Mouse (Mus musculus) urinary bladder, postnatal 14 days (tissue): ENCODE measurements around the gene Dpp7.

ENCODE experiments used
- DNase-seq: peaks from one replicate; pipeline ENCODE4 v3.0.0; 2021; ENCODE audit warnings: low spot score

Dpp7 gene

DNA sequence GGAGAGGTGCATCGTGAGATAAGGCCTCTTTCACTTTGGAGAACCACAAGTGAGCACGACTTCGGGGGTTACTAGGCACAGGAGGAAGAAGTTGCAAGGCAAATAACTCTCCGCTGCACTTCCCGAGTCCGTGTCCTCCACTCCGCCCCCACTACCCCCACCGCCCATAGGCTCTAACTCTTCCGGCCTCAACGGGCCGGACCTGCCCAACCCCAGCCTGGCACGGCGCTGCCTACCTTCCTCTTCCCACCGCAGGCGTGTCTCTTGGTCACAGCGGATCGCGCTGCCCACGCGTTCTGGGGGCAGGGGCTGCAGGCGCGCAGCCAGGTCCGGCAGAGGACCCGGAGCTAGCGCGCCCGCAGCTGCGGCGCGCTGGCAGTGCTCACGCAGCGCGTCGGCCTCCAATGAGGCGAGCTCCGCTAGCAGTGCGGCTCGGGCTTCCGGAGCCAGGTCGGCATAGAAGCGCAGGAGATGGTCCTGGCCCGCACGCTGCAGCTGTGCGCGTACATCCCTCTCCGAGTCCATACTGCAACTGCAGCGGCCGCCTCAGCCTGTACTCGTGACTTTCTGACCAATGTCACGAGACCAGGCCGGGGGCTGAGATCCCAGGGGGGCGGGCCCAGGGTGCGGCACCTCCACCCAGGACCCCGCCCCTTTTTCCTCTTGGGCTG lies 9.1 kb upstream of the Dpp7 start, which contains the start of gene Uap1l1:
Uap1l1 (minus strand) TSS at position 592 of the 671 bp plus-strand sequence.
- DNase-seq, result peak; percentile 89

DNA sequence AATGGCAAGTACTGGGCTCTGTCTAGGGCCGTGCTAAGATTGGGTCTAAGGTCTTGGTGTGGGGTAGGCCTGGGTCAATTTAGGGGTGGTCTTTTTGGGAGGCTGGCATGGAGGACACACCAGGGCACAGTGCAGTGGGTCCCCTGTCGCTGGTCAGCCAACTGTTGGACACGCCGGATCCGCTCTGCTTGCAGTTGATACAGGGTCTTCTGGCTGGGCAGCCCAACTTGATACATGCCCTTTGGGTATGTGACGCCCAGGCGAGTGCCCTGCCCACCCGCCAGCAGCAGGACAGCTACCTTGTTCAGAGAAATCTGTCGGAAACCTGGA lies 8.6 kb upstream of the Dpp7 start:
- DNase-seq, result no peak

DNA sequence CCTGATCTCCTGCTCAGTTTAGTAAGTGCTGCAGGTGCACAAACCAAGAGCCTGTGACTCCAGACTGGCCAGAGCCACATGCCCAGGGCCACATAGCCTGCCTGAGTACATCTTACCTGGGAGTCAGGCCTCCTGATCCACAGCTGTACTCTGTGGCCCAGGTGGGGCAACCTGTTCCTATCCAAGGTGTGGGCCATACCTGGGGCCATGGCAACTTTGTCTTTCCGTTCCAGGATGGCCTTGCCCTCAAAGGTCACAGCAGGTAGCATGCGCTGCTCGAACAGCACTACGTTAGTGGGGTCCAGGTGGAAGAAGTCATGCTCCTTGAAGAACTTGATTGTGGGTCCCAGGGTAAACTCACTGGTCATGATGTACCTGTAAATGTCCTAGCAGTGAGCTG lies 8.2 kb upstream of the Dpp7 start:
- DNase-seq, result no peak

DNA sequence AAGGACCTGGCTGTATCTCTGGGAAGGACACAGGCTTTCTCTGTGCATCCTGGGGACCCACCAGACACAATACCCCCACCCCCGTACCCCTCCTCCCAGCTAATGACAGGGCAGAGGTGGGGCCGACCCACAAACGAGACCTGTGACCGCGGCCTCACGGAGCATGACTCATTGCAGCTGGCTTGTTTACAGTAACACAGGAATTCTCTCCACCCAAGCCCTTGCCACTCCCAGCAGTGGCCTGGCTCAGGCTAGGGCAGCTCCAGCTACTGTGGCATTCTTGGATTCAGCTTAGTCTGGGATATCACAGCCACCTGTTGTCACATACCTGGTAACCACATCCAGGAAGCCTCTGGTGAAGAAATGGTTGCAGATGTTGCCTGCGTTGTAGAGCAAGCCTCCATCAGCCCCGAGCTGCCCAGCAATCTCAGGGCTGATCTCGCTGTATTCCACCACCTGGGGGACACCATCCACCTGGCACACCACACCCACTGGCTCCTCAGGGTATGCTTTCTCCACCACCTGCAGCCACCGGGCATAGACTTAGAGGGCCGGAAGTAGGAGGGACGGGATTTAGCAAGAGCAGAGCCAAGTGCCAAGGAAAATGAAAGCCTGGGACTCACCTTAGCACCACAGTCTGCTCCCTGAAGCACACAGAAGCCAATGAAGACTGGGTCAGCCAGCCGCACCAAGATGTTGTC lies 7.5 kb upstream of the Dpp7 start:
- peak; percentile 66 for DNase-seq

DNA sequence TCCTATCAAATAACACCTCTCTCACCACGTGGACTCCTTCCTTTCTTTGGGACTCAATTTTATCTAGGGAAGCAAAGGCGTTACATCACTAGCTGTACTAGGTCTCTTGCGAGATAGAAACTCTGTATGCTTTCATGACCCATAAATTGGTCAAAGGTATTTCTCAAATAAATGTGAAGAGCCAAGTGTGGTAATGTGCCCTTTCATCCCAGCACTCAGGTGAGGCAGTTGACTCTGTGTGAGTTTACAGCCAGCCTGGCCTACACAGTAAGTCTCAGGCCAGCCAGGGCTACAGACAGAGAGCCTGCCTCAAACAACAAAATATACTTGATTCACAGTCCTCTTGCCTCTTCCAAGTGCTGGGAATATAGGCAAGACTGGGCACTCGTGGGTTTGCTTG lies 3.7 kb upstream of the Dpp7 start:
- no peak for DNase-seq

DNA sequence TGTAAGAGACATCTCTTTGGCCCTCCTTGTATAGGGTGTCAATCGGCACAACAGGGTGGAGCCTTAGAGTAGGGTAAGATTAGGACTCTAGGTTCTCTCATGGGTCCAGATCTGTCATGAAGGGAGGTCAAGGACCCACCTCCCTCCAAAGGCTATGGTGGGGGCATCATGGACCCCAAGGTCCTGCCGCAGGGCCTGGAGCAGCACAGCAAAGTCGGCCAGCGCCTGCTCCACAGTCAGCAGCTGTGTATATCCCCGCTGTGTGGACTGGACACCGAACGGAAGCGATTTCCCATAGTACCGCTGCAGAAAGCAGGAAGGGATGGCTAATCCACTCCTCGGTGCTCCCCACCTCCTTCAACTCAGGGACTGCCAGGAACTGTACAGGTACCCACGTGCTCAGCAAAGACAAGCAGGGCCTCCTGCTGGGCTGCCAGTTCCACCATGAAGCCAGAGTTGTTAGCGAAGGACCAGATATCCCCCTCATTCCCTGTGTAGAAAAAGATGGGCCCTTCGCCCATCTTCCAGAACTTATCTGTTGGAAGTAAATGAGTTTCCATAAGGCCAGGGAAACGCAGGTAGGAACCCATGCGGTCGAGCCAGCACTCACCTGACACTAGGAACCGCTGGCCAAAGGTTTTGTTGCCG lies 616 bp downstream of the Dpp7 start:
- DNase-seq, result no peak

DNA sequence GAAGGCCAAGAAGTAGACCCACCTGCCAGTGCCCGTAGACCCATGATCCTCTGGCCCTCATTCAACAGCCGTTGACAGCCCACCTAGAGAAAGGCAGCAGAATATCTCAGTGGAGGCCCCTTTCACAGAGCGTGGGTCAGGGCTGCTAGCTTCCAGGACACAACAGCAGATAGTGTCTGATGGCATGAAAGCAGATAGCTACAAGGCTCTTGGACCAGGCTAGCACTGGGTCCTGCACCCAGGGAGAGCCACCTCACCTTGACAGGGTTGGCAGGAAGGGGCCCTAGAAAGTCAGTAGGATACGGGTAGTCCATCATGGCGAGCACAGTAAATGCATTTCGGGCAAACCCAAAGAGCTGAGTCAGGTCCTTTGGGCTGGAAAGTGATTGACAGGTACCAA lies 1.9 kb downstream of the Dpp7 start:
- DNase-seq, result no peak

DNA sequence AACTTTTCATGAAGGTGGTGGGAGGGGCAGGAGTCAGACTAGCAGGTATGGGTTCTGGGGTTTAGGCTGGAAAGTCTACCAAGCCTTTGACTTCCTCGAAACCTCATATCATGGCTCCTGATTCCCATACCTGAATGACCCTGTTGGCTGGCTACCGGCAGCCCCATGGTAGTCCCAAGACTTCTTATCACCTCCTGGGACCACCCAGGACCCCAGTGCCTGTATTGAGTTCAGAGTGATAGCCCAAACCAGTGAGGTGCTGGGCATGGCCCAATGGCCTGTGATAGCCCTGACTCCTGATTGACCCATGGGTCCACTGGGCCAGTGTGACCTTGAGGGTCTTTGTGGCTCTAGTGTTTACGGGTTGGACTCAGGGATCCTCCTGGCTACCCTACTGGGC lies 5.5 kb downstream of the Dpp7 start:
- no peak for DNase-seq

DNA sequence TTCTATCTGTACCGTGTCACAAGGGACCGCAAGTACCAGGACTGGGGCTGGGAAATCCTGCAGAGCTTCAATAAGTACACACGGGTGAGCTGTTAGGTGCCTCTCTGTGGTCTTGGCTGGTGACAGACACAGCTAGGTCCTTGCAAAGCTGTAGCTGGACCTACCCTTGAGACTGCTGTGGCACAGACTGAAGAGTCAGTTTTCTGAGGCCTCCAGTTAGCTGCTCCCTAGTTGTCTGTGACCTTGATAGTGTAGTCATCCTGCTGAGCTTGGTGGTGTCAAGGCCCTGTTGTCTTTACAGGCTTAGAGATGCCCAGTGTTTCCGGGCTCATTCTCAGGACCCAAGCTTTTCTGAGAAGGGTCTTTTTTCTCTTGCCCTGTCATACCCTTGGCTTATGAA lies 6.7 kb downstream of the Dpp7 start:
- DNase-seq, result no peak

DNA sequence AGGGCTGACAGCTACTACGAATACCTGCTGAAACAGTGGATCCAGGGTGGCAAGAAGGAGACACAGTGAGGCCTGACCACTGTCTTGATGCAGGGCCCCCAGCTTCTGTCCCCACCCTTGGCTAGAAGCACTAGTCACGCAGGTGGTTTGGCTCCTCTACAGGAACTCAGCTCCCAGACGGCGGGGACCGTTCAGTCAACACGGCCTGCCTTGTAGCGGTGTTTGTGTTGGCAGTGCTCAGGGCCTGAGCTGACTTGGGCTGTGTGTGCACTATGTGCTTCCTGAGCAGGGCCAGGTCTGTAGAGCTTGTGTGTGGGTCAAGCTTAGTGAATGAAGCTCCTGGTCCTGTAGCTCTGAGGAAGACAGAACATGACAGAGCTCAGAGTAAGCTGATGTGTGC lies 8.0 kb downstream of the Dpp7 start:
- no peak for DNase-seq

DNA sequence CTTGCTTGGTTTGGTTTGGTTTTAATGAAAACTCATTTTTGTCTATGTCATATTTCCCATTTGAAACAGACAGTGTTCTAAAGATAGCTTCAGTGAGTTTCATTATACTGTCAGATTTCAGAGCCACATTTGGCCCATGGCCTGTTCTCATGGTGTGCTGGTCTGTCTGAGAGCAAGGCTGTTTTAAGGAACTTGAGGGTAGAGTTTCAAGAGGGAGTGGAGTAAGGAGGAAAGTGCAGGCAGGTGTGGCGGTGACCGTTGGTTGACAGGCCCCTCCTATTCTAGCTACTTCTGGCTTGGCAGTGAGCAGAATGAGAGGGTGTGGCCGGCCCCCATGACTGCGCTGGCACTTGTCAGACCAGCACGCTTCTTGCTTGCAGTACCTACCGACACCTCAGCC lies 17.9 kb downstream of the Dpp7 start:
- DNase-seq, result no peak

DNA sequence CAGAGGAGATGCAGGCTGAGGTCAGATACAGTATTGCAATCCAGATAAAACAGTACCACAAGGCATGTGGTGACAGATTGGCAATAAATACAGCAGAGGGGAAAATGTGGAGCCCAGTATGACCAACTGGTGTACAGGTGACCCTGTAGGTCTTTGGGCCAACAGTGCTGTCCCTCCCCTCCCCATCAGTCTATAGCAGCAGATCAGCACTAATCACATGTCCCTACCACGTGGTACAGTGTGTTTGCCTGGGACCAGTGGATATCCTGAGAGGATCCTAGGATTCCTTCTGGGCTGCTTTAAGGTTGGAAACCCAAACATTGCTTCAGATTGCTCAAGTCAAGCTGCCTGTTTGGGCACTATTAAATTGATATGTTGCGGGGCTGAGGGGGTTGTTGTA lies 22.6 kb downstream of the Dpp7 start:
- no peak for DNase-seq

DNA sequence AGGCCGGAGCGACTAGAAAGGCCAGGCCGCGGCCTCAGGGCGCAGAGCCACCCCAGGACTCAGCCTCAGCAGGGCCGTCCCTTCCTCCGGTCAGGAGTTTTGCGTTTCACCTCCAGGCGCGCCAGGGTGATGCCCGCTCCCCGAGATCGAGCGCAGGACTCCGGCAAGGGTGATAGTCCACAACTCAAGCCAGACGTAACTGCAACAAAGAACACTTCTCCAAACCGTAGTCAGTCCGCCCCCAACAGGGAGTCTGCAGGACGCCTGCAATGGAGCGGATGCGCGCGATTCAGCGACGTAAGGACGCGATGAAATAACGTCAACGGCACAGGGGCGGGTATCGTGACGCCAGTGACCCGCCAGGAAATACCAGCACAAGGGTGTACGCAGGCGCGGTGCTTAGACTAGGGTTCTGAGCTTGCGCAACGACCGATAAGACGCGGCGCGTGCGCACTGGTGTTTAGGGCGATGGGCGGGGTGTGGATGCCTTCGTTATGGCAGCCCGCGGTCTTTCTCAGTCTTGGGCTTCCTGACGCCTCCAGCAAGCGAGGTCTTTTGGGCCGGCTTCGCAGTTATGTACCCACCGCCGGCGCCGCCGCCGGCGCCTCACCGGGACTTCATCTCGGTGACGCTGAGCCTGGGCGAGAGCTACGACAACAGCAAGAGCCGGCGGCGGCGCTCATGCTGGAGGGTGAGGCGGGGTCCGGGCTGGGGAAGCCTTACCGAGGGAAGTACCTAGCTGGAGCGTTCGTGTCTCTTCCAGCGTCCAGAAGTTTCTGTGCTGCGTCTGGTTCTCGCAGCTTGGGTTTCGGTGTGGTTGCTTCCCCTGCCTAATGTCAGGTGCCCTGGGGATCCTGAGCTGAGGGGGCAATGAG lies 23.6 kb downstream of the Dpp7 start, which contains the start of gene Man1b1:
Man1b1 (plus strand) TSS at position 53 of the 875 bp plus-strand sequence.
- DNase-seq, result peak; percentile 100

DNA sequence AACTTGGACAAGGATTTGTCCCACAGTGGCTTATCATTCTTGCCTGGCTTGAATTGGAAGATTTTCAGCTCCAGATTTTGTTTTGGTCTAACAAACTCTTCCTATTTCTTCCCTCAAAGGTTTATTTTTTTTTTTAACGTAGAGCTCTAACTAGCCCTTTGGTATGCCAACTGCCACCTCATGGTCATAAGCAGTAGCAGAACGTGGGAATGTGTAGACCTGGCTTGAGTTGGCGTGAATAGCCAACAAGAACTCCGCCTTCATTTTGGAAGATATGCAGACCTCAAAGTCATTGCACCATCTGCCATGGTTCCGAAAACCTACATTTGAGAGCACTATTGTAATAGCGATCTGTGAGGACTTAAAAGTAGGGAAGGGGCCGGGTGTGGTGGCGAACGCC lies 24.7 kb downstream of the Dpp7 start:
- DNase-seq, result no peak

DNA sequence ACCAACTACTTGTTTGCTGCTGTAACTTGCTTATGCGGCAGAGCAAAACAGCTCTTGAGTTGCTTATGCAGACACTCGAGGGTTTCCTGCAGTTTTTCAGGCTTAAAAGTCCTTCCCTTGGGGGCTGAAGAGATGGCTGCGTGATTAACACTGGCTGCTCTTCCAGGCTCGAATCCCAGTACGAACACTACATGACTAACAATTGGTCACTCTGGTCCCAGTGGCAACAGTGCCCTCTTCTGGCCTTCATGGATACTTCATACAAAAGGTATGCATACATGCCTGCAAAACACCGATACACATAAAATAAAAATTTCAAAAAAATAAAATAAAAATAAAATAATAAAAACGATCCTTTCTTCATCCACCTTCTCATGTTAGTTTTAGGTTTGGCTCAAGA lies 27.7 kb downstream of the Dpp7 start:
- peak; percentile 41 for DNase-seq

DNA sequence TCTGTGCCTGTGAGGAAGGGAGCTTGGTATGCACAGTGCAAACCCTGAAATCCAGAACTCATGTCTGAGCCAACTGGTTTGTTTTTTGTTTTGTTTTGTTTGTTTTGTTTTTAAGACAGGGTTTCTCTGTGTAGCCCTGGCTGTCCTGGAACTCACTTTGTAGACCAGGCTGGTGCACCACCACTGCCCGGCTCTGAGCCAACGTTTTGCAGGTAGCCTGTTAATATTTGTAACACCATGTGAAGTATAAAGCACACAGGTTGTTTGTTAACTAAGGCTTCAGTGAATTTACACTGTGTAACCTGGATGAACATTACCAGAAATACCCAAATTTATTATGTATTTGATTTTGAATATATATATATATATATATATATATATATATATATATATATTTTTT lies 30.1 kb downstream of the Dpp7 start:
- no peak for DNase-seq

DNA sequence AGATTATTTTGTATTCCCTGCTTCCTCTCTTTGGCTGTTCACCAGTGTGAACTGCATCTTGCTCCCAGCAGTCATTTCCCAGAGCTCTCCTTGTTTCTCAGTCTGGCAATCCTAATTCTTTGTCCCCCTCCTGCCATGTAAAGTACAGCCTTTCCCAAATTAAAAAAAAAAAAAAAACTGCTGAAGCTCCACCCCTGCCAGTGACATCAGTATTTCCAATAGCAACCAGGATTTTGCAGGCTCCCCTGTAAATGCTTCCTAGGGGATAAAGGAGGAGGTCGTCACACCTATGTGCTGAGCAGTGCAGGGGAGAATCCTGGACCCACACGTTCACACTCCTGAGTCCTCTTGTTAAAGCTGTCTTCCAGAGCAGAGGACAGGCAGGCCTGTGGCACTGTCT lies 36.1 kb downstream of the Dpp7 start:
- DNase-seq, result no peak

DNA sequence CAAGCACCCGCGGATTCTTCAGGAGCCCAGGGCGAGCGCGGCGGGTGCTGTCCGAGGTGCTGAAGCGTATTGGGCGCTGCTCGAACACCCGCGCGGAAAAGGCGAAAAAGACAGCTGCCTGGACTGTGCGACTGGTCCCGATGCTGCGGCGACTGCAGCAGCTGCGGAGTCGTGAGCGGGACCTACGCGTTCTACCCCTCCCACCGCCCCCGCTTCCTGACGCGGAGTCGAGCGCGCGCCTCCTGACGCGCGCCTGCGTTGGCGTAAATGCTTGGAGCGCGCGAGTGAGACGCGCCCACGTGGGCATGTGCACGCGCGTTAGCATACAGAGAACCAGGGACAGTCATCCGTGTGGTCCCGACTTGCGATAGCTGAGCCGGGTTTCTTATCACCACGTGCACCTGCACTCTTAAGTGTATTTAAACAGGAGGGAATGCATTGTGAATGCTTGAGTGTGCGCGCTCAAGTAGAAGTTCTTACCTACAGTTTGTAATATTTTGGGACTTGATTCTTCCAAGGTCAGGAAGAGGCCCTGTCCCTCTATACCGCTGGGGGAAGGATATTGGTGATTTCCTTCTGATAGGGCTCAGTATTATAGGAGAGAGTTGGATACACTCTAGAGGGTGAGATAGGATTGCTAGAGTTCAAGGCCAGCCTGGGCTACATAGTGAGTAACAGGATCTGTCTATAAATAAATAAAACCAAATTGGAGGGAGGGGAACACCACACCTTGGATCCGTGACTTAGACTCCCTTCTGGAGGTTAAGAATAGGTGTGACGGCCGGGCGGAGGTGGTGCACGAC lies 37.0 kb downstream of the Dpp7 start, which contains the start of gene Grin1:
Grin1 (minus strand) TSS at position 217 of the 803 bp plus-strand sequence.
- DNase-seq, result peak; percentile 69

DNA sequence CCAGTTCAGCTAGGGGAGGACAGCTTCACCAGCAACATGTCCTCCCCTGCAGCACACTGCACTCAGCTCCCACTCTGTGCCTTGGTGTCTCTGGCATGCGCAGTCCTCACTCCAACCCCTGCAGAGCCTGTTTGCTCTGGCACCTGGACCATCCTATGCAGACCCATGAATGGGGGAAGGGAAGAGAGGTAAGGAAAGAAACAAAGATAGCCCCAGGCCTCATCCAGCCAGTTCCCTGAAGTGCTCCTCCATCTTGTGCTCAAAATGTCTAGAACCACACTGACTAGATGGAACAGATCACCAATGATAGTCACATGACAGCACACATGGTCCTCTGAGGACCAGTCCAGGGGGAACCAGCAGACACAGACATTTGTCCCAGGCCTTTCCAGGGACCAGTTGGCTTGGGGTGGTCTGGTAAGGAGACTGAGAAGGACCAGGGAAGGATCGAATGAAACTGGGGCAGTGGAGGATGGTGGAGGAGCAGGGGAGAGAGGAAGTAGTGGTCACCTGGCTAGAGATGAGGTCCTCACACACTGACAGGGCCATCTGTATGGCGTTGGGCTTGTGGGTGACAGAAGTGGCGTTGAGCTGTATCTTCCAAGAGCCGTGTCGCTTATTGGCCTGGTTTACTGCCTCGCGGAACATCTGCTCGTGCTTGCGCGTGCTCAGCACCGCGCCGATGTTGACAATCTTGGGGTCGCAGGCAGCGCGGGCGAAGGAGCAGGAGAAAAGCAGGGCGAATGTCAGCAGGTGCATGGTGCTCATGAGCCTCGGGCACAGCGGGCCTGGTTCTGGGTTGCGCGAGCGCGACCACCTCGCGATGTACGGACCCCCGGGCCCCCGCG lies 37.8 kb downstream of the Dpp7 start:
- no peak for DNase-seq

DNA sequence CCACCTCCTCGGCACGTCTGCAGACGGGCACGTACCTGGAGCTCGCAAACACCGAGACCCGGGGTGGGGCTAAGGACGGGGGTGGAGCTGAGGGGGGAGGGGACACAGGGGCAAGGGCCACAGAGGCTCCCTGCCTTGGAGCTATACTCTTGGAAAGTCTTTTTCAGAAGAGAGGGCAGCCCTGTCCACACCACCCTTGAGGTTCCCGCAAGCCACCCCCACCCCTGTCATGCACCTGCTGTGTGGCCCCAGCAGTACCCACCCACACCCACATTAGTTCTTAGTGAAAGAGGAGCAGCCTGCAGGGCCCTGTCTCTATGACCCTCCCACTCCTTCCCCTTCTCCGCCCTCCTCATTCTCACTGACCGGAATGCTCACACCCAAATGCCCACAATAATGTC lies 44.7 kb downstream of the Dpp7 start:
- no peak for DNase-seq

DNA sequence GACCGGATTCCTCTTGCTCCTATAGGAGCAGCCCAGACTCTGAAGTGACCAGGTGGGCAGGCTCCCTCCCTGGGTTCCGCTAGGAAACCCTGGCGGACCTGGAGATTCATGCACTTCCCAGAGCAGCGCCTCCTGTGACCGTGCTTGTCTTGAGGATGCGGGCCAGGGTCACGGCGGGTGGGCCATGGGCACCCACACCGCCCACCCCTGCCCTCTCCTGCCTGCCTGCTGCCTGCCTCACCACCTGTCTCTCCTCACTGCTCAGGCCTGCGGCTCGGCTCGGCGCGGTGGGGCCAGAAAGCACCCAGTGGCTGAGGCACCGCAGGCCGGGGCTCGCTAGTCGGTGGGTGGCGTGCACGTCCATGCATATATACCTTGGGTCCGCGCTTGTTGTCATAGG lies 45.2 kb downstream of the Dpp7 start:
- DNase-seq, result no peak
